In the genomic region with DNA sequence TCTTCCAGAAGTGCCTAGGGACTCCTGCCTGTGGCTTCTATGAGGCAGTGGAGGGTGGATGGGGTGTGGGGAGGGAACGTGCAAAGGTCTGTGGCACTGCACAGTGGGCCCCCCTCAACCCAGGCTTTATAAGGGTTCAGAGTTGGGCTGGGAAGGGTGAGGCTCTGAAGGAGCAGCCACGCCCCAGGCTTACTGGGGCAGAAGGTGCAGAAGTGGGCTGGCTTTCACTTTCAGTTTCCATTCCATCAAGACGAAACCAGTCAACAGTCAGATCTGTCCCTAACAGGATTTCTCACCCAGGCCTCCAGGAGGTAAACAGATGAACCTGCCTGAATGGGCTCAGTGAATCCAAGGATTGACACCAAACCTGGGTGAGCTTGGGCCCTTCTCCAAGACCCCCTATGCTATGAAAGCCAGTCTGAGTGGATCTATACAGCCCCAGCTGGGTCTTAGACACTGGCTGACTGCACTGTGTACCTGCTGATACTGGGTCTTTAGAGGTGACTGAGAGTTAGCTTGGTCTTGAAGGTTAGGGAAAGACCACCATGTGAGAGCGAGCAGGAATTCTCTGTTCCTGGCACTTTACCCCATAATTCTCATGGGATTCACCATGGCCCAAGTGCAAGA, we compare ENCODE assay signal across 8 mouse cellular contexts.
DNase-seq lines count a peak whose midpoint lies in the region; ATAC-seq and TF ChIP-seq lines count a peak whose summit lies in the region.

No protein-coding gene starts in this region.

- H3K4me1 ChIP-seq in liver, postnatal 0 days (ENCODE audit: insufficient read depth) = peaks cover 22% of the 10 kb centered on the region
- peaks cover 9% of the 10 kb centered on the region for H3K4me1 ChIP-seq in forebrain, embryonic 11.5 days (replicated peaks; ENCODE audit: control insufficient read depth, insufficient read depth, low read length)
- peaks cover 3% of the 10 kb centered on the region; the same call in 1 of the 2 replicates for H3K4me1 ChIP-seq in hindbrain, embryonic 14.5 days (replicated peaks; ENCODE audit: control insufficient read depth, insufficient read depth, low read length)

- intact Hi-C loops in heart, postnatal 25 days (cut with DNase I) = no loop called here

- peak overlapping the region; percentile 71 for H3K9ac ChIP-seq in liver, postnatal 0 days (replicated peaks)
- H3K9ac ChIP-seq in forebrain, embryonic 11.5 days (ENCODE audit: low read length) = no peak overlapping the region
- no peak overlapping the region for H3K9ac ChIP-seq in hindbrain, embryonic 14.5 days

- no peak for TF ChIP-seq CTCF in liver, postnatal 0 days (IDR thresholded peaks at IDR 0.05; ENCODE audit: low read depth)

- H3K9me3 ChIP-seq in liver, postnatal 0 days (ENCODE audit: low read length) = no peaks in the 10 kb centered on the region
- H3K9me3 ChIP-seq in forebrain, embryonic 11.5 days (ENCODE audit: control insufficient read depth, low read length) = no peaks in the 10 kb centered on the region
- no peaks in the 10 kb centered on the region for H3K9me3 ChIP-seq in hindbrain, embryonic 14.5 days (ENCODE audit: control insufficient read depth, low read length)

- TF ChIP-seq EP300 in liver, postnatal 0 days (IDR thresholded peaks at IDR 0.05; ENCODE audit: low read depth) = no peak

- ATAC-seq in liver, postnatal 0 days = peak; percentile 94
- ATAC-seq in forebrain, embryonic 11.5 days (replicated peaks; ENCODE audit: low FRiP score) = no peak
- ATAC-seq in hindbrain, embryonic 14.5 days (ENCODE audit: low FRiP score) = no peak

- H3K4me2 ChIP-seq in liver, postnatal 0 days (ENCODE audit: low read depth, low read length) = peak overlapping the region; percentile 72
- H3K4me2 ChIP-seq in forebrain, embryonic 11.5 days (ENCODE audit: low read depth, low read length, severe bottlenecking) = no peak overlapping the region
- H3K4me2 ChIP-seq in hindbrain, embryonic 14.5 days (replicated peaks) = no peak overlapping the region

- DNase-seq in heart, adult 11 months = peak; percentile 95
- DNase-seq in heart, postnatal 25 days (ENCODE audit: low spot score) = no peak
- peak; percentile 8 for DNase-seq in c-Kit-negative CD71-positive TER-119-positive erythroid progenitor cells, embryonic 14.5 days (ENCODE audit: low read depth, low spot score)
- peak; percentile 67 for DNase-seq in liver, postnatal 0 days
- peak; percentile 48 to 71 for DNase-seq in spleen, postnatal 4 days (ENCODE audit: low spot score in 2 of 2)
- DNase-seq in forebrain, embryonic 11.5 days (ENCODE audit: low spot score) = no peak
- no peak for DNase-seq in hindbrain, embryonic 14.5 days (ENCODE audit: low spot score)
- DNase-seq in layer of hippocampus, adult 9-10 months (ENCODE audit: low spot score) = no peak

- H3K4me3 ChIP-seq in liver, postnatal 0 days (ENCODE audit: low read depth, low read length) = peak overlapping the region; percentile 52
- no peak overlapping the region for H3K4me3 ChIP-seq in forebrain, embryonic 11.5 days (ENCODE audit: low read depth, low read length)
- H3K4me3 ChIP-seq in hindbrain, embryonic 14.5 days (replicated peaks; ENCODE audit: low read length) = no peak overlapping the region

- 51% methylated on average over 4 of the region's 4 CpGs for WGBS in liver, postnatal 0 days (ENCODE audit: insufficient replicate concordance)
- WGBS in forebrain, embryonic 11.5 days = 84% methylated on average over 4 of the region's 4 CpGs
- 89% methylated on average over 4 of the region's 4 CpGs for WGBS in hindbrain, embryonic 14.5 days

- 0 out of 2 replicates have a peak, but pooled peaks cover 6% of the 10 kb centered on the region for H3K27me3 ChIP-seq in liver, postnatal 0 days (ENCODE audit: insufficient read depth, low read length)
- H3K27me3 ChIP-seq in forebrain, embryonic 11.5 days (ENCODE audit: control insufficient read depth, insufficient read depth, low read length) = no peaks in the 10 kb centered on the region; the same call in 1 of the 2 replicates
- 0 out of 2 replicates have a peak, but pooled peaks cover 3% of the 10 kb centered on the region for H3K27me3 ChIP-seq in hindbrain, embryonic 14.5 days (ENCODE audit: control insufficient read depth, insufficient read depth, low read length)

- H3K27ac ChIP-seq in liver, postnatal 0 days (ENCODE audit: low read depth) = peak overlapping the region; percentile 71
- H3K27ac ChIP-seq in forebrain, embryonic 11.5 days (ENCODE audit: low read depth, low read length) = no peak overlapping the region
- no peak overlapping the region for H3K27ac ChIP-seq in hindbrain, embryonic 14.5 days

- no peaks in the 10 kb centered on the region for H3K36me3 ChIP-seq in liver, postnatal 0 days (replicated peaks; ENCODE audit: insufficient read depth, low read length)
- no peaks in the 10 kb centered on the region for H3K36me3 ChIP-seq in forebrain, embryonic 11.5 days (ENCODE audit: control insufficient read depth, insufficient read depth, low read length)
- H3K36me3 ChIP-seq in hindbrain, embryonic 14.5 days (replicated peaks; ENCODE audit: control insufficient read depth, insufficient read depth) = no peaks in the 10 kb centered on the region

Comparison
In these comparisons a context has a peak if more than half of its experiments do, and no peak if none do; other contexts are left out.
1. DNase-seq: peak in heart, adult 11 months (single experiment), c-Kit-negative CD71-positive TER-119-positive erythroid progenitor cells, embryonic 14.5 days (single experiment), liver, postnatal 0 days (single experiment) and spleen, postnatal 4 days (2 of 2); none in heart, postnatal 25 days (single experiment), forebrain, embryonic 11.5 days (single experiment), hindbrain, embryonic 14.5 days (single experiment) and layer of hippocampus, adult 9-10 months (single experiment).